Mouse (Mus musculus): Measurements from ENCODE around the gene Ndrg2. TPM values are rescaled to one million over a fixed set of nuclear protein-coding genes. Genes with fewer than 3 reads are reported as not detected.

Gene Ndrg2
- total RNA-seq, 2 experiments from 2014 or later, result 0.77 to 6.4 TPM

DNA sequence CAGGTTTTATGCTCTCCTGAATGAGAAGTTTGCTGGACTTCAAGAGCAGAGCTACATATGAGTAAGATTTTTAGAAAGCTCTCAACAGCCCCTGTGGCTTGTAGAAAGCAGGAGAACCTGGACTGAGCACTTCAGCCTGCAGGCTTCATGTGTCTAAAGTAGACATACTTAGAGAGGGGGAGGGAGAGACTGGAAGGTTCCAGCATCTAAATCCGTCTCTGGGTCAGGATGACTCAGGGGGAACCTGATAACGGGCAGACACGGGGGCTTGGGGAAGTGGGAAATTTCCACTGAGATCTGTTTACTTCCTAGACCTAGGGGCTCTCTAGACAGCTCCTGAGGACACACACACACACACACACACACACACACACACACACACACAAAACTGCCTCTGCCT, 1.1 kb upstream of the Ndrg2 start:
- ATAC-seq (replicated peaks; ENCODE audit: low FRiP score, poor library complexity, severe bottlenecking), result no peak

DNA sequence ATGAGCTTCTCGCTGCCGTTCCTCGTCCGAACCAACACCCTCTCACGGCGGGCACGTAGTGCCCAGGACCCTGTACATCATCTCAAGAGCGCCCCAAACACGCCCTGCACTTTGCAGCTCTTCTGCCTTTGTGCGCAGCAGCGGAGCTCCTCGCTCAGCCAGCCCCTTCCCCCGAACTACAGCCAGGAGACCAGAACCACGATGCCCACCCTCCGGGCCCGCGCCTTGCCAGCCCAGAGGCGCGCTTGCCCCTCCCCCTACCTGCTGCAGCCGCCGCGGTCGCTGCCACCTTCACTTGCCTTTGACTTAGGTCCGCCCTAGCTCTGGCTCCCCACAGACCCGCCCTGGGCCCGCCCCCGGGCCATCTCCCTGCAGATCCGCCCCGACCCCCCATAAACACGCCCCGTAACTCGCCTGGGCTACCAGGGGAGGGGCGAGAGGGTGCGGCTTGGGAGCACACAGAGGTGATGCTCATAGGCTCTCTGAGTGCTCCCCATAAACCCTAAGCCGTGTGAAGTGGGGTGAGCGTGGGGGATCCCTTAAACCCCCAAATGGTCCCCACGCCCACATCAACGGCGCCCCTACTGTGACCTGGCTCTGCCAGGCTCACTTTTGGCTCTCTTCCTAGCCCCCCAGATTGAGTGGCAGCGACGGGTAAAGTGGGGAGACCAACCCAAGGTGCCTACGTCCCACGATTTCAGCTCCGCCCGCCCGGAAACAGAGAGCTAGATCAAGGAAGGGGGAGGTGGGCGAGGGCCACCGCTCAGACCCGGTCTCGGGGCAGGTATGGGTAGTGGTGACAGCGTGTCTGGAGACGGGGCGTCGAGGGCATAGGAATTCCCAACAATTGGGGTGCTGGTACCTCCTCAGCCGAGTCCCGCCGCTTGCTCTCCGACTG, 647 bp downstream of the Ndrg2 start:
- peak; percentile 52 for ATAC-seq (replicated peaks; ENCODE audit: low FRiP score, poor library complexity, severe bottlenecking)

DNA sequence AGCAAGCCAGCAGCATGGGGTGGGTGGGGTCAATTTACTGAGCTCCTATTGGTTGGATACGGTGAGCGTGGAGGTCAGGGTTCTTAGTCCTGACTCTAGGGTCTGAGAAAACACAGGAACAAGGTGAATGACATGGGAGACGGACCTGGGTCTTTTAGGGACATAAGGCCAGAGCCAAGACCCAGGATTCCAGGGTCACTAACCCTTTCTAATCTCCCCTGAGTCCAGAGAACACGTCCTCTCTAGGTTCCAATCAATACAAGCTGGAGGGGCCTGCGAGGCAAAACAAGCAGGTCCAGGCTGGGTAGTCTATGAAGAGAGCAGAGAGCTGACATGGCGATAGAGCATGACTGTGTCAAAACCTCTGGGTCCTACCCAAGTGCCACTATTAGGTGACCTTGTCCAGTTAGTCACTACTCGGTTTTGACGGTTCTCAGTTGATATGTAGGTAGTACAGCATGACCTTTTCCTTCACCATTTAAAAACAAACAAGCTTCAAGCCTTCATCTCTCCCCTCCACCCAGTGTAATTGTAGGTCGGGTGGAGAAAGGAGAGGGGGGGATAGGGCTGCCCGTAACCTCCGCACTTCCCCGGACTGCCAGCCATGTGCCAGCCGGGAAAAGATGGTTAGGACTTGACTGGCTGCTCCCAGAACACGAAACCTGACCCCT, 1.4 kb downstream of the Ndrg2 start:
- ATAC-seq (replicated peaks; ENCODE audit: low FRiP score, poor library complexity, severe bottlenecking), result no peak

DNA sequence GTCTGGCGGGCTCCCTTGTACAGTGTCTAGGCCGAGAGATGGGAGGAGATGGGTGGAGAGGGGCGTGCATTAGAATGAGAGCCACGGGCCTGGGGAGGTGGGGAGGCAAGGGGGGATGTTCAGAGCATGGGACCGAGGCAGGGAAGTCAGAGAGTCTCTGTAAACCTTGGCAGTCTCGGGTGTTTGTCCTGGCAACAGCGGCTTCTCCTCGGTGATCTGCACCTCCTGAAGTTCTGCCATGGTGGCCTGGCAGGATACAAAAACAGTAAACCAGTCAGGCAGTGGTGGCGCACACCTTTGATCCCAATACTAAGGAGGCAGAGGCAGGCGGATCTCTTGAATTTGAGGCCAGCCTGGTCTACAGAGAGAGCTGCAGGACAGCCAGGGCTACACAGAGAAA, 2.7 kb downstream of the Ndrg2 start:
- no peak for ATAC-seq (replicated peaks; ENCODE audit: low FRiP score, poor library complexity, severe bottlenecking)

DNA sequence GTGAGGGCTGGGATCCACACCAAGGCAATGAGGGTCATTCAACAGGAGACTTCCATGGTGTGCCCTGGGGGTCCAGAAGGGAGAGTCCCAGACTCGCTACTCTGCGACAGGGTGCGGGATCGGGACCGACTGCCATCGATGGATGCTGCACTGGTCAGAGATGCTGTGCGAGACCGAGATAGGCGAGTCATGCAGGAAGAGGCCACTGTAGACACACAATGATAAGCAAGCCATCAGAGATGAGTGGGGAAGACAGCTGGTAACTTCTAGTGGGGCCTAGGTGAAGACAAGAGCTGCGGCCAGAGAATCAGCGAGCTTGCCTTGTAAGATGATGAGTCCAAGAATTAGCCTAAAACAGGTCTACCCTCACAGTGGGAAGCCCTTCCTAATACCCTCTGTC, 7.9 kb downstream of the Ndrg2 start:
- ATAC-seq (replicated peaks; ENCODE audit: low FRiP score, poor library complexity, severe bottlenecking), result peak; percentile 35

DNA sequence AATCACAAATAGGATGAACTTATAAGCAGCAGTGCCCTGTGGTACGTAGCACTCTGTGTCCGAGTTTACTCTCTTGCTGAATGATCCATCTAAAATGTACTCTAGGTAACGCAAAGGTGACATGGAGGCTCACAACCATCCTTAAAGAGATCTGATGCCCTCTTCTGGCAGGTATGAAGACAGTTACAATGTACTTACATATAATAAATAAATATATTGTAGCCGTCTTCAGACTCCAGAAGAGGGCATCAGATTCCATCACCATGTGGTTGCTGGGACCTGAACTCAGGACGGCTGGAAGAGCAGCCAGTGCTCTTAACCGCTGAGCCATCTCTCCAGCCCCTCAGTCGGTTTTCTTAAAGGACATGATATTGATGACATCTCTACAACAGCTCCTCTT, 9.3 kb downstream of the Ndrg2 start:
- ATAC-seq (replicated peaks; ENCODE audit: low FRiP score, poor library complexity, severe bottlenecking), result no peak

DNA sequence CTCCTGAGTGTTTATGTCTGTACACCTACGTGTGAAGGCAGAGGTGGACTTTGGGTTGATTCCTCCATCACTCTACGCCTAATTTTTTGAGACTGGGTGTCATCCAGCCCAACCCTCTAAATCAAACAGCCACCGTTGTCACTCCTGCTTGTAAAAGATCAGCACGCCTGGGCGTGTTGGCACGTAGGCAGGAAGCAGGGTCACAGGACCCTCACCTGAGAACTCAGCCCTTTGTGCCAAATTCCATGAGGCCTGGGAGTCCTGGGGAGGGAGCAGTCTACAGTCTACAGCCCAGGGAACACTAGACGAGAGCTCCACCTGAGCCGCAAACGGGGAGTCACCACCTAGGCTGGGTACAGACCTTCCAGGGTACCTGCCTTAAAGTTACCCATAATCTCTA, 10.2 kb downstream of the Ndrg2 start:
- ATAC-seq (replicated peaks; ENCODE audit: low FRiP score, poor library complexity, severe bottlenecking), result no peak

DNA sequence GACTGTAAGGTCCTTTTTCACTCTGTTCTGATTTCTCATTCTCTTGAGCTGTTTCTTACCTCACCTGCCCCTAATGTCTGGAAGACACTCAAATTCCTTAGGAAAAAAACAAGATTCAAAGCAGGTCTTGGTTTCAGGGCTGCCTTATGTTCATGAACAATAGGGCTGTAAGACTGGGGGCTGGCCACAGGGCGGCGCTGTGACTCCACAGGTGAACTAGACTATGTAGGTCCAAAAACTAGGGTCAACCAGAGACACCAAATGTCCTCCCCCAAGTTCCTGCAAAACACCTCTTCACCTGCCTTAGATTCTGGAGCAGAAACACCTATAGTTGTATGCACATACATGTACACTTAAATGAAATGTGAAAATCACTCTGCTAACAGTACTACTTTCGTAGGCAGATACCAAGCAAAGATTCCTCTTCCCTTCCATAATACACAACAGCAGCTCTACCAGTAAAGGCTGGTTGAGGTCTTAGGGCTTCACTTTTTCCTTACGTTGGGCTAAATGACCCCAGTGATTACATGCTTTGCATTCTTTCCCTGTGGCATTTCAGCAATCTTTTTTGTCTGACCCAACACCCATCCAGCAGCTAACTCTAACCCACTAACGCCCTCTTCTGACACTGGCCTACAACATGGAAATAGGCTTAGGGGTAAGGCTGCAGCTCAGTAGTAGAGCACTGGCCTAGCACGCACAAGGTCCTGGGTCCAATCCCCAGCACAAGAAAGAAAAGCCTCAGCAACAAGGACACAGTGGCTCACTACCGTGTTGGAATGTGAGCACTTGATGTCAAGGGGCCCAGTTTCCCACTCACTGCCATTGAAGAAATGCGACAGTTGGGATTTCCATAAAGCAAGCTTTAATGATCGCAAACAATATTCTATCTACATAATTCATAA, 10.9 kb downstream of the Ndrg2 start:
- ATAC-seq (replicated peaks; ENCODE audit: low FRiP score, poor library complexity, severe bottlenecking), result 0 out of 2 replicates have a peak, but pooled peaks have one; percentile 41

DNA sequence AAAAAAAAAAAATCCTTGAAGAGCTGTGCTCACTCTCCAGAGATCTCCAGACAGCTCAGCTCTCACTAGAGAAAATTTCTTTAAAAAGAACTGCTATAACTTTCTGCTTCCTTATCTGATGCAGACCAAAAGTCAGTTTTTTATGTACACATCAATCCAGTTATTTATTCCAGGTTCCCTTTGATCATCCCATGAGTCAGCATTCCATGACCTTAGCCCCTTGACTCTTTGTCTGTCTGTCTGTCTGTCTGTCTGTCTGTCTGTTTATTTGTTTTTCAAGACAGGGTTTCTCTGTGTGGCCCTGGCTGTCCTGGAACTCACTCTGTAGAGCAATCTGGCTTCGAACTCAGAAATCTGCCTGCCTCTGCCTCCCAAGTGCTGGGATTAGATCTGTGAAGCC, 14.6 kb downstream of the Ndrg2 start:
- ATAC-seq (replicated peaks; ENCODE audit: low FRiP score, poor library complexity, severe bottlenecking), result no peak

DNA sequence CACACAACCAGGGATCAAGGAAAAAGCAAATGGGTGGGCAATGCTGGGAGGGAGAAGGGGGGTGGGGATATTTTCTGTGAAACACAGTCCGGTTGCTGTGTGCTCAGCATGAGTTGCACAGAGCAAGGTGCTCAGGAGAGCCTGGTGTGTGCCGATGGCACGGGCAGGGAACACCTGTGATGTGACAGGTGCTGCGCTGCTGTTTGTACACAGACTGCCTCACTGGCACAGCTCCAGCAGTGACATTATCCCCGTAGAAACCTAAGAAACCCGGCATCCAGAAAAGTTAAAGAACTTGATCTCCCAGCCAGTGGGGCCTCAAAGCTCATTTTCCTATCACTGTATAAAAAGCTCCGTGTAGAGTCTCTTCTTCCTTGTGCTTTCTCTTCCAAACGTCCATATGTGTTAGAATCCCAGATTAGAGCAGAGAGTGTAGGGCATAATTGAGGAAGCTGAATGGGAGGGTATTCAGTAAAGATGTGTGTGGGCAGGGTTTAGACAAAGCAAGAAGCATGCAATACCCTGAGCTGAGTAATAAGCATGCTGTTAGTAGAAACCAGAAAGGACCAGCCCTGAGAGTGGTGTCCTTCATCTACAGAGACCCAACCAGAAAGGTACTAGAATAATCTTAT, 17.3 kb downstream of the Ndrg2 start:
- no peak for ATAC-seq (replicated peaks; ENCODE audit: low FRiP score, poor library complexity, severe bottlenecking)

DNA sequence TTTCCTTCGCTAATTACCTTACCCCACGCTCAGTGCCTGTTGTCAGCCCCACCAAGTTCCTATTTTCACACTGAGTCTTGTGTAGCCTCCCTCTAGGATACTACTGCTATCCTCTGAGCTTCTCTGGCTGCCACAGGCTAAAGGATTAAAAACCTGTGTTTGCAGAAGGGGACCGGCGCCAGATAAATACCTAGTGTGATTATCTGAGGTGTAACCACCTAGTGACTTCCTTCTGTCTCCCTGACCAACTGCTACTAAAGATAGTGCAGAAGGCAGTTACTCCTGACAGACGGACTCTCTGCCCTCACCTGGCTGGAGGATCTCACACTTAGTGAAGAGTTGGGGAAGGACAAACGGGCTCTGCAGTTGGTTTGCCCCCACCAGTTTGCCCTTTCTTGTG, 17.9 kb downstream of the Ndrg2 start:
- ATAC-seq (replicated peaks; ENCODE audit: low FRiP score, poor library complexity, severe bottlenecking), result no peak

DNA sequence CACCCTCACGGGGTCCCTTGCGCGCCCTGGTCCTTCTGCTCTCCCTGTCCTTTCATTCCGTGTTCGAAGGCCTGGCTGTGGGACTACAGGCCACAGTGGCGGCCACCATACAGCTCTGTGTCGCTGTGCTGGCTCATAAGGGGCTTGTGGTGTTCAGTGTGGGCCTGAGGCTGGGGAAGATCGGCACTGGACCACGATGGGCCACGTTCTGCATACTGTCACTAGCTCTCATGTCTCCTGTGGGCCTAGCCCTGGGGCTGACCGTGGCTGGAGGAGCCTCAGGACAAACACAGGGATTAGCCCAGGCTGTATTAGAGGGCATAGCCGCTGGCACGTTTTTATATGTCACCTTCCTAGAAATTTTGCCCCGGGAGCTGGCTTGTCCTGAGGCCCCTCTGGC, 18.9 kb downstream of the Ndrg2 start:
- no peak for ATAC-seq (replicated peaks; ENCODE audit: low FRiP score, poor library complexity, severe bottlenecking)

DNA sequence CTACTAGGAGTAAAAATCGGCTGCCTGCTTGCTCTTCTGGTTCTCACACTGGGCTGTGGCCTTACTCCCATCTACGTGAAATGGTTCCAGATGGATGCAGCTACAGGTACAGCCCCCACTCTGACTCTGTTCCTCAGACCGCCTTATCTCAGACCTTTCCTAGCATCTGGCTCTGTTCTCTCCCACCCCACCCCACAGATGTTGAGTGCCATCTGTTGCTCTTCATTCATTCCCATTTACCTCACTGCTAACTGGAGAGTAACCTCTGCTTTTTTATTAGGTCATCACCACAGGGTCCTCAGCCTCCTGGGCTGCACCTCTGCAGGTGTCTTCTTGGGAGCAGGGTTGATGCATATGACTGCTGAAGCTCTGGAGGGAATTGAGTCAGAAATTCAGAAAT, 20.1 kb downstream of the Ndrg2 start:
- peak; percentile 38; the same call in 1 of the 2 replicates for ATAC-seq (replicated peaks; ENCODE audit: low FRiP score, poor library complexity, severe bottlenecking)

DNA sequence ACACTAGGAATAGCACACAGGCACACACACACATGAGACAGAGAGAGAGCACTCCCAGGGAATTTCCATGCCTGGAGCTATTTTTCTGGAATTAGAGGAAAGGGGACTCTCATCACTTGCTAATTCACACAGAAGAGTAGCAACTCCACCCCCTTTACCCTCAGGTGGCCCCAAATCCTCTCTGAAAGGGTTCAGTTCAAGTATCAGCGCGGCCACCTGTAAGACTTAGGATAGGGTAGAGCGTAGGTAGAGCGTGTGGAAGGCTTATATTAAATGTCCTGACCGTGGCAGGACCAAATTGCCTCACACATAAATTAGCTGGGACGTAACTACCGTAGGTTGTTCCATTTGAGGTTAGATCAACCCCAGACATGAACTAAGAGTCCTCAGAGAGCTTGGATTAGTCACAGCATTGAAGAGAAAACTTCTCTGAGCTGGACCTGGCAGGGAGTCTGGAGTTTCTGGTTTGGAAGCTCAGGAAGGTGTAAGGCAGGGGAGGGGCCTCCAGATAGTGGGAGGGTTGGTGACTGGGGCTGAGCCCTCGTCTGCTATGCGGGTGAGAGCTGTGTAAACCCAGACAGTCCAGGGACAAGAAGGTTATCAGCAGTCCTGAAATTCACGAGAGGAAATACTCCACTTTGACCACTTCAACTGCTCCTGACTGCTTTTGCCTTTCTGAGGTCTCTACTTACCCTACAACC, 20.7 kb downstream of the Ndrg2 start:
- no peak for ATAC-seq (replicated peaks; ENCODE audit: low FRiP score, poor library complexity, severe bottlenecking)

DNA sequence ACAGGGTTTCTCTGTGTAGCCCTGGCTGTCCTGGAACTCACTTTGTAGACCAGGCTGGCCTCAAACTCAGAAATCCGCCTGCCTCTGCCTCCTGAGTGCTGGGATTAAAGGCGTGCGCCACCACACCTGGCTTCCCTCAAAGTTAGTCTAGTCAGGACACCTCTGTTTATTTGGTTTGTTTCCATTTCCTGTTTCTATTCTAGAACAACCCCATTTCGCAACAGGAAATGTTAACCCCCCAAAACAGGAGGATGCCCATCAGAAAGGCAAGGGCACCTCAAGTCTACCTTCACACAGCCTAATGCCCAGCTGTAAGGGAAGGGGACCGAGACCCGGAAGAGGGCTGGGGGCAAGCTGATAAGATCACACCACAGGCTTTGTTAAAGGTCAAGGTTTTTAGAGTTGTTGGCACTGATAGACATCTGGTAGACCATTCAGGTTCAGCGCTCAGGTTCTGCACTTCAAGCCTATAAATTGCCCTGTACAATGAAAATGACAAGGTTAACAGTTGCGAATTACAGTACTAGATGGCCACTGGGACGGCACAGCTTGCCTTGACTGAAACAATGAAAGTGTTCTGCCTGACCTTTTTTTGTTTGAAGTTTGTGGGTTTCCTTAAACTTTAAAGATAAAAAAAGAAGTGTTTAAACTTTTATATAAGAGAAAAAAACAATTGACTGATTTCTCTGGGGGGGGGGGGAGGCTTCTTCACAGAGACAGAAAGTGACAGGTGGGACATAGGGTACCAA, 21.6 kb downstream of the Ndrg2 start, which contains the start of gene Slc39a2:
Gene Slc39a2 (plus strand): TSS at position 699 of the 749 bp plus-strand sequence.
- no peak for ATAC-seq (replicated peaks; ENCODE audit: low FRiP score, poor library complexity, severe bottlenecking)

DNA sequence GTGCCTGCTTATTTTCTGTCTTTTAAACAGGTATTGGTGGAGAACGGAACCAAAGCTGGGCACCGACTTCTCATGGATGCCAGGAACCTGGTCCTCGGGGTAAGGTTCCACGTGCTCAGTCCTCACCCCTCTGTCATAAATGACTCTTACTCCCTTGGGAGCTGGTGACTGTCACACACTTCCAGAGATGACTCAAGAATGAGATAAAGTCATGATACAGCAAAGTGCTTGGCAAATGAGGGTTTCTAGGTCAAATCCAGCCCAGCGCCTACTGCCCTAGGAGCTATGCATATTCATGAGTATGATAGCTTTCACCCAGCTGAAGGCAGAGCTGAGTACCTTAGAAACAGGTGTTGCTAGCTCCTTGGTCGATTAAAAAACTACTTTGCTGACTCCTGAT, 24.1 kb downstream of the Ndrg2 start:
- no peak for ATAC-seq (replicated peaks; ENCODE audit: low FRiP score, poor library complexity, severe bottlenecking)

DNA sequence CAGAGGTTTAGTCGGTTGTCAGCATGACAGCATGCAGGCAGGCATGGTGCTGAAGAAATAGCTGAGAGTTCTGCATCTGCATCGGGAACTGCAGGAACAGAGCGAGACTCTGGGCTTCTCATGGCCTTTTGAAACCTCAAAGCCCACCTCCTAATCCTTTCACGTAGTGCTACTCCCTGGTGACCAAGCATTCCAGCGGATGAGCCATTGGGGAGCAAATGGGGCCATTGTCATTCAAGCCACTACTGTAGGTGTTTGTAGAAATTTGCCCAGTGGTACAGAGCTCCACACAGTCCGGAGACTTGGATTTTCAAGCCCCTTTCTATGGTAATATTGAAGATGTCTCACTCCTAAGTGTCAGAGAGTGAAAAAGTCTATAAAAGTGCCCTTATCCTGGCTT, 27.9 kb downstream of the Ndrg2 start:
- no peak for ATAC-seq (replicated peaks; ENCODE audit: low FRiP score, poor library complexity, severe bottlenecking)

DNA sequence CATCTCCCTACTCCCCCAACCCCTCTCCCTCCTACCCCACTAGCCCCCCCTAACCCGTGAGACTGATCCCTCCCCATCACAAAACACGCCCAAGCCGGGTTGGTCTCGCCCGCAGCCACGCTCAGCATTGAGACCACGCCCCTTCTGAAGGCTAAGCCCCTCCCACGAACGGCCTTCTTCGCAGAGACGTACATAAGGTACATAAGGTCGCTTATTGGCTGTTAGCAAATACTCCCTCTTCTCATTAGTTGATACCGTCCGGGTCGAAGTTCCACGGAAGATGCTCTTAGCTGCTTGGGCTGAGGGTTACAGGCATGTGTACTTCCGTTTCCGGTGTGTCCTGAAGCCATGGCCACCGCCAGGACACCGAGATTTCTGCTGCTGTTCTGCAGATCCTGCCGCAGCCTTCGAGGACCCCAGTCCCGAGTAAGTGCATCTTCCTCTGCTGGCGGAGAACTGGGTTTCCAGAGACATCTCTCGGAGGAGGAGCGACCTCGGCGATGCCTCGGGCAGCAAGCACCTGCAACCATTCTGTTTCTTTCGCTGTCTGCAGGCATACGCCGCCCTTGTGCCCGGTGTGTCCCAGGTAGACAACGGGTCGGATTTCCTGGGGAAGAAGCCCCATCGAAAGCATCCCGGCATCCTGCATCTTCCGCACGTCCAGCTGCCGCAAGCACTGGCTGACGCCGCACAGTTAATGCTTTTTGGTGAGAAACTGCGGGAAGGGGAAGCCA, 29.2 kb downstream of the Ndrg2 start, which contains the start of gene Mettl17:
Gene Mettl17 (plus strand): TSS at position 245 of the 734 bp plus-strand sequence.
- ATAC-seq (replicated peaks; ENCODE audit: low FRiP score, poor library complexity, severe bottlenecking), result peak; percentile 99

Data from erythroblast, adult 5-6 weeks (primary cell).